Mouse (Mus musculus): Measurements from ENCODE around the gene Lca5l. TPM values are rescaled to one million over a fixed set of nuclear protein-coding genes. Genes with fewer than 3 reads are reported as not detected.

The Lca5l gene
- polyA plus RNA-seq, 1 experiment from 2014 or later: 1.5 TPM

GRCm38 (mm10) chr16:96160927-96161326 lies 31.1 kb downstream of the Lca5l start:
- 51% methylated on average over 1 of the region's 1 CpGs for WGBS

GRCm38 (mm10) chr16:96159794-96160346 lies 32.2 kb downstream of the Lca5l start:
- Histone ChIP-seq H3K27ac (peak overlapping the region; percentile 75), H3K4me2 (peak overlapping the region; percentile 97), H3K9me3 (replicated peaks) (no peaks in the 10 kb centered on the region), H3K36me3 (peaks cover 20% of the 10 kb centered on the region), H3K9ac (peak overlapping the region; percentile 84), H3K4me1 (peaks cover 19% of the 10 kb centered on the region), H3K27me3 (no peaks in the 10 kb centered on the region), H3K4me3 (replicated peaks) (peak overlapping the region; percentile 60)
- ATAC-seq (replicated peaks; ENCODE audit: low FRiP score): no peak; the same call in 1 of the 2 replicates
- 82% methylated on average over 20 of the region's 20 CpGs for WGBS

More at GRCm38 (mm10) chr16:96160927-96161326, 31.1 kb downstream of the Lca5l start:
- Histone ChIP-seq H3K4me1 (peaks cover 19% of the 10 kb centered on the region), H3K9me3 (replicated peaks) (no peaks in the 10 kb centered on the region), H3K36me3 (peaks cover 11% of the 10 kb centered on the region), H3K27ac (no peak overlapping the region), H3K9ac (no peak overlapping the region), H3K4me2 (no peak overlapping the region), H3K4me3 (replicated peaks) (no peak overlapping the region), H3K27me3 (no peaks in the 10 kb centered on the region)
- ATAC-seq (replicated peaks; ENCODE audit: low FRiP score): no peak

GRCm38 (mm10) chr16:96159091-96159731 lies 32.9 kb downstream of the Lca5l start:
- Histone ChIP-seq H3K27ac (peak overlapping the region; percentile 75), H3K36me3 (peaks cover 26% of the 10 kb centered on the region), H3K4me2 (peak overlapping the region; percentile 97), H3K4me1 (peaks cover 19% of the 10 kb centered on the region), H3K9ac (peak overlapping the region; percentile 84), H3K9me3 (replicated peaks) (no peaks in the 10 kb centered on the region), H3K4me3 (replicated peaks) (peak overlapping the region; percentile 60), H3K27me3 (no peaks in the 10 kb centered on the region)
- under 1% methylated on average over 67 of the region's 67 CpGs for WGBS
- ATAC-seq (replicated peaks; ENCODE audit: low FRiP score): peak; percentile 84

- Histone ChIP-seq H3K4me2 (peak overlapping the region; percentile 97), H3K4me1 (peaks cover 19% of the 10 kb centered on the region), H3K27me3 (no peaks in the 10 kb centered on the region), H3K4me3 (replicated peaks) (peak overlapping the region; percentile 60), H3K9me3 (replicated peaks) (no peaks in the 10 kb centered on the region), H3K36me3 (peaks cover 31% of the 10 kb centered on the region), H3K27ac (peak overlapping the region; percentile 75), H3K9ac (peak overlapping the region; percentile 84)
- WGBS: 44% methylated on average over 12 of the region's 12 CpGs
- ATAC-seq (replicated peaks; ENCODE audit: low FRiP score): no peak
Observed at GRCm38 (mm10) chr16:96158511-96159080, 33.5 kb downstream of the Lca5l start.

- 90% methylated on average over 11 of the region's 11 CpGs for WGBS
- Histone ChIP-seq H3K27ac (no peak overlapping the region), H3K27me3 (no peaks in the 10 kb centered on the region), H3K9ac (no peak overlapping the region), H3K36me3 (peaks cover 45% of the 10 kb centered on the region), H3K4me3 (replicated peaks) (no peak overlapping the region), H3K9me3 (replicated peaks) (no peaks in the 10 kb centered on the region), H3K4me2 (no peak overlapping the region), H3K4me1 (peaks cover 19% of the 10 kb centered on the region)
- ATAC-seq (replicated peaks; ENCODE audit: low FRiP score): no peak
Observed at GRCm38 (mm10) chr16:96157171-96157570, 34.9 kb downstream of the Lca5l start.

GRCm38 (mm10) chr16:96156019-96156418 lies 36.1 kb downstream of the Lca5l start:
- H3K9ac ChIP-seq: no peak overlapping the region
- no peak overlapping the region for H3K4me2 ChIP-seq
- 92% methylated on average over 8 of the region's 8 CpGs for WGBS
- no peak for ATAC-seq (replicated peaks; ENCODE audit: low FRiP score)
- H3K27me3 ChIP-seq: no peaks in the 10 kb centered on the region
- no peaks in the 10 kb centered on the region for H3K9me3 ChIP-seq (replicated peaks)
- peaks cover 47% of the 10 kb centered on the region for H3K36me3 ChIP-seq
- peaks cover 20% of the 10 kb centered on the region for H3K4me1 ChIP-seq
- no peak overlapping the region for H3K27ac ChIP-seq
- no peak overlapping the region for H3K4me3 ChIP-seq (replicated peaks)

- no peak for ATAC-seq (replicated peaks; ENCODE audit: low FRiP score)
Observed at GRCm38 (mm10) chr16:96154476-96154875, 37.6 kb downstream of the Lca5l start.

GRCm38 (mm10) chr16:96151551-96151950 lies 40.5 kb downstream of the Lca5l start:
- 19% methylated on average over 9 of the region's 9 CpGs for WGBS
- no peak overlapping the region for H3K27ac ChIP-seq
- peak; percentile 68; the same call in 1 of the 2 replicates for ATAC-seq (replicated peaks; ENCODE audit: low FRiP score)

More at GRCm38 (mm10) chr16:96154476-96154875, 37.6 kb downstream of the Lca5l start:
- H3K27me3 ChIP-seq: no peaks in the 10 kb centered on the region
- no peak overlapping the region for H3K4me2 ChIP-seq
- no peaks in the 10 kb centered on the region for H3K9me3 ChIP-seq (replicated peaks)
- no peak overlapping the region for H3K27ac ChIP-seq
- WGBS: 96% methylated on average over 2 of the region's 2 CpGs
- H3K4me3 ChIP-seq (replicated peaks): no peak overlapping the region
- H3K4me1 ChIP-seq: peaks cover 18% of the 10 kb centered on the region
- peaks cover 47% of the 10 kb centered on the region for H3K36me3 ChIP-seq
- H3K9ac ChIP-seq: no peak overlapping the region

GRCm38 (mm10) chr16:96150995-96151394 lies 41.1 kb downstream of the Lca5l start:
- 60% methylated on average over 4 of the region's 4 CpGs for WGBS
- ATAC-seq (replicated peaks; ENCODE audit: low FRiP score): no peak
- no peaks in the 10 kb centered on the region for H3K27me3 ChIP-seq
- no peak overlapping the region for H3K4me3 ChIP-seq (replicated peaks)
- no peaks in the 10 kb centered on the region for H3K9me3 ChIP-seq (replicated peaks)
- H3K36me3 ChIP-seq: peaks cover 36% of the 10 kb centered on the region
- H3K27ac ChIP-seq: no peak overlapping the region
- no peak overlapping the region for H3K4me2 ChIP-seq
- H3K4me1 ChIP-seq: peaks cover 24% of the 10 kb centered on the region
- H3K9ac ChIP-seq: no peak overlapping the region

More at GRCm38 (mm10) chr16:96151551-96151950, 40.5 kb downstream of the Lca5l start:
- no peaks in the 10 kb centered on the region for H3K27me3 ChIP-seq
- H3K4me2 ChIP-seq: no peak overlapping the region
- no peaks in the 10 kb centered on the region for H3K9me3 ChIP-seq (replicated peaks)
- peaks cover 39% of the 10 kb centered on the region for H3K36me3 ChIP-seq
- H3K4me3 ChIP-seq (replicated peaks): no peak overlapping the region
- H3K4me1 ChIP-seq: peaks cover 18% of the 10 kb centered on the region
- H3K9ac ChIP-seq: no peak overlapping the region

- H3K27ac ChIP-seq: 0 out of 2 replicates have a peak overlapping the region, but pooled peaks have one; percentile 1
- H3K4me1 ChIP-seq: peaks cover 27% of the 10 kb centered on the region
- H3K27me3 ChIP-seq: no peaks in the 10 kb centered on the region
- no peak overlapping the region for H3K4me2 ChIP-seq
- no peaks in the 10 kb centered on the region for H3K9me3 ChIP-seq (replicated peaks)
- 55% methylated on average over 9 of the region's 9 CpGs for whole genome bisulfite sequencing
- H3K4me3 ChIP-seq (replicated peaks): no peak overlapping the region
- ATAC-seq (replicated peaks; ENCODE audit: low FRiP score): no peak
- H3K36me3 ChIP-seq: peaks cover 22% of the 10 kb centered on the region
- no peak overlapping the region for H3K9ac ChIP-seq
Observed at GRCm38 (mm10) chr16:96149311-96149710, 42.8 kb downstream of the Lca5l start.

GRCm38 (mm10) chr16:96148834-96149233 lies 43.2 kb downstream of the Lca5l start:
- no peak for ATAC-seq (replicated peaks; ENCODE audit: low FRiP score)
- Histone ChIP-seq H3K4me1 (peaks cover 27% of the 10 kb centered on the region), H3K27me3 (no peaks in the 10 kb centered on the region), H3K4me3 (replicated peaks) (no peak overlapping the region), H3K4me2 (no peak overlapping the region), H3K27ac (0 out of 2 replicates have a peak overlapping the region, but pooled peaks have one; percentile 1), H3K9ac (no peak overlapping the region), H3K9me3 (replicated peaks) (no peaks in the 10 kb centered on the region), H3K36me3 (peaks cover 17% of the 10 kb centered on the region)
- WGBS: 75% methylated on average over 6 of the region's 6 CpGs

- Histone ChIP-seq H3K4me3 (replicated peaks) (peak overlapping the region; percentile 83), H3K9me3 (replicated peaks) (no peaks in the 10 kb centered on the region), H3K36me3 (no peaks in the 10 kb centered on the region), H3K4me1 (peaks cover 24% of the 10 kb centered on the region), H3K4me2 (peak overlapping the region; percentile 78), H3K9ac (peak overlapping the region; percentile 69), H3K27ac (peak overlapping the region; percentile 71), H3K27me3 (no peaks in the 10 kb centered on the region)
- ATAC-seq (replicated peaks; ENCODE audit: low FRiP score): no peak
- 0% methylated on average over 5 of the region's 5 CpGs for WGBS
Observed at GRCm38 (mm10) chr16:96145814-96146213, 46.3 kb downstream of the Lca5l start.
